Mouse (Mus musculus): ENCODE measurements around the gene Fam78b. TPM values are rescaled to one million over a fixed set of nuclear protein-coding genes. Genes with fewer than 3 reads are reported as not detected.

Fam78b gene
- polyA plus RNA-seq, 1 experiment from 2014 or later: 1.5 TPM

DNA sequence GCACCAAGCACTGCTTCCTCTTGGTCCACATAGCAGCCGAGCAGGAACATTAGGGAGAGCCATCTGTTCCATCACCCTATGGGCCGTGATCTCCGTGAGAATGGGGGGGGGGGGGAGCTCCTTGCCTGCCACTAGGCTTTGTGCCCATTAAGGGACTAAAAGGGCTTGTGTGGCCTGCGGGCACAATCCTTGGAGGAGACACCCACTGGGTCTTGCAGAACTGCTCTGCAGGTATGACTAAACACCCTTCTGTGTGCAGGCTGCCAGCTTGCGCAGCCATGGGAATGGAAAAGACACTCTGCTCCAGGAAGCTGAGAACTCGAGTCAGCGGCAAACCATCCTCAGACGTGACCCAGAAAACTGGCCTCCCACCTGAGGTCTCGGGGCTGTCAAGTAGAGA is 68.5 kb downstream of the Fam78b start:
- Histone ChIP-seq H3K27ac (no peak overlapping the region), H3K4me2 (replicated peaks) (no peak overlapping the region), H3K4me1 (no peaks in the 10 kb centered on the region), H3K9me3 (no peaks in the 10 kb centered on the region), H3K9ac (no peak overlapping the region), H3K36me3 (no peaks in the 10 kb centered on the region), H3K4me3 (no peak overlapping the region), H3K27me3 (no peaks in the 10 kb centered on the region)
- WGBS: 66% methylated on average over 9 of the region's 9 CpGs
- no peak for ATAC-seq (ENCODE audit: insufficient number of reproducible peaks, insufficient read depth, low FRiP score, low TSS enrichment)

DNA sequence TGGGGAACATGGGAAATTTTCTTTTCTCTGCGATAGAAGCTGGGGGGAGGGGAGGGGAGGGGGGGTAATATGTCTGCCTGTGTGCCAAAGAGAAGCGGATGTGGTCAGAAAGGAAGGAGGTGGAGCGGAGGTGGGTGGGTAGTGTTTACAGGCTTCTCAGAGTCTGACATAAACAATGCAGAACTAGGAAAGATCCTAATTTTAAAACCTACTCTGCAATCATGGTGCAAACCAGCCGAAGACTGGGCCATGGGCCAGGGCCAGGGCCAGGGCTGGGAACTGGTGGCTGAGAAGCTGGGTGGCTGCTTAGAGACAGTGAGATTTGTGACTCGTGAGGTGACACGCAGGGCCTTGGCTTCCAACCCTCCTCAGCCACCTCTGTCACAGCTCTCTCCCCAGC is 69.1 kb downstream of the Fam78b start:
- Histone ChIP-seq H3K4me3 (no peak overlapping the region), H3K4me2 (replicated peaks) (no peak overlapping the region), H3K9me3 (no peaks in the 10 kb centered on the region), H3K27ac (no peak overlapping the region), H3K9ac (no peak overlapping the region), H3K4me1 (no peaks in the 10 kb centered on the region), H3K36me3 (no peaks in the 10 kb centered on the region), H3K27me3 (no peaks in the 10 kb centered on the region)
- no peak for ATAC-seq (ENCODE audit: insufficient number of reproducible peaks, insufficient read depth, low FRiP score, low TSS enrichment)
- WGBS: 75% methylated on average over 6 of the region's 6 CpGs

DNA sequence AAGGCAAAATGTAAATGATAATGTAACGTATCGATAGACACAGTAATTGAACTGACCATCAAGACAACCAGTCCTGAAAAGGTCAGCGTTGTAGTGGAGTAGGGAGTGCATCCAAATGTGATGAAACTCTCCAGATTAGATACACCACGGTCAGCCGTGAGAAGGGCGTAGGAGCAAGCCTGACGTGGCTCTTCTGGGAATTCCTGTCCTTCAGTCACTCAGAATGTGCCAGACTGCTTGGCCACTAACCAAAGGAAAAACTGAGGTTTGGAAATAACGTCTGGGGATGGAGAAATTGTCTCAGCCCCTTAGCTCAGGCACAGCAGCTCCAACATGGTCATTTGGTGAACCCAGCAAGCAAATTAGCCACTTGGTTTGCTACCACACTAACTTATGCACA is 74.5 kb downstream of the Fam78b start:
- Histone ChIP-seq H3K4me3 (no peak overlapping the region), H3K27ac (no peak overlapping the region), H3K4me1 (no peaks in the 10 kb centered on the region), H3K36me3 (no peaks in the 10 kb centered on the region), H3K9ac (no peak overlapping the region), H3K9me3 (no peaks in the 10 kb centered on the region), H3K27me3 (no peaks in the 10 kb centered on the region), H3K4me2 (replicated peaks) (no peak overlapping the region)
- ATAC-seq (ENCODE audit: insufficient number of reproducible peaks, insufficient read depth, low FRiP score, low TSS enrichment): no peak
- 82% methylated on average over 8 of the region's 8 CpGs for WGBS

GRCm38 (mm10) chr1:167079476-167079875 is 78.3 kb downstream of the Fam78b start:
- Histone ChIP-seq H3K27me3 (no peaks in the 10 kb centered on the region), H3K27ac (no peak overlapping the region), H3K9me3 (no peaks in the 10 kb centered on the region), H3K36me3 (no peaks in the 10 kb centered on the region), H3K4me2 (replicated peaks) (no peak overlapping the region), H3K4me1 (no peaks in the 10 kb centered on the region), H3K9ac (no peak overlapping the region), H3K4me3 (no peak overlapping the region)
- WGBS: 23% methylated on average over 5 of the region's 5 CpGs
- no peak for ATAC-seq (ENCODE audit: insufficient number of reproducible peaks, insufficient read depth, low FRiP score, low TSS enrichment)

GRCm38 (mm10) chr1:167081946-167082345 is 80.7 kb downstream of the Fam78b start:
- Histone ChIP-seq H3K9me3 (no peaks in the 10 kb centered on the region), H3K9ac (no peak overlapping the region), H3K4me2 (replicated peaks) (no peak overlapping the region), H3K4me3 (no peak overlapping the region), H3K4me1 (no peaks in the 10 kb centered on the region), H3K27ac (no peak overlapping the region), H3K36me3 (no peaks in the 10 kb centered on the region), H3K27me3 (no peaks in the 10 kb centered on the region)
- no peak for ATAC-seq (ENCODE audit: insufficient number of reproducible peaks, insufficient read depth, low FRiP score, low TSS enrichment)
- WGBS: 75% methylated on average over 3 of the region's 3 CpGs

GRCm38 (mm10) chr1:167082506-167083100 is 81.4 kb downstream of the Fam78b start:
- H3K27ac ChIP-seq: no peak overlapping the region
- ATAC-seq (ENCODE audit: insufficient number of reproducible peaks, insufficient read depth, low FRiP score, low TSS enrichment): no peak
- H3K36me3 ChIP-seq: no peaks in the 10 kb centered on the region
- H3K4me1 ChIP-seq: no peaks in the 10 kb centered on the region
- H3K9me3 ChIP-seq: no peaks in the 10 kb centered on the region
- H3K27me3 ChIP-seq: no peaks in the 10 kb centered on the region
- 29% methylated on average over 4 of the region's 4 CpGs for WGBS
- H3K9ac ChIP-seq: no peak overlapping the region
- no peak overlapping the region for H3K4me2 ChIP-seq (replicated peaks)
- H3K4me3 ChIP-seq: no peak overlapping the region

GRCm38 (mm10) chr1:167083181-167083580 is 82.0 kb downstream of the Fam78b start:
- 60% methylated on average over 2 of the region's 2 CpGs for WGBS
- Histone ChIP-seq H3K9ac (no peak overlapping the region), H3K9me3 (no peaks in the 10 kb centered on the region), H3K4me2 (replicated peaks) (no peak overlapping the region), H3K4me1 (no peaks in the 10 kb centered on the region), H3K27ac (no peak overlapping the region), H3K4me3 (no peak overlapping the region), H3K27me3 (no peaks in the 10 kb centered on the region), H3K36me3 (no peaks in the 10 kb centered on the region)
- no peak for ATAC-seq (ENCODE audit: insufficient number of reproducible peaks, insufficient read depth, low FRiP score, low TSS enrichment)

GRCm38 (mm10) chr1:167084330-167084729 is 83.1 kb downstream of the Fam78b start:
- no peak for ATAC-seq (ENCODE audit: insufficient number of reproducible peaks, insufficient read depth, low FRiP score, low TSS enrichment)
- Histone ChIP-seq H3K4me3 (no peak overlapping the region), H3K9ac (no peak overlapping the region), H3K36me3 (no peaks in the 10 kb centered on the region), H3K27ac (no peak overlapping the region), H3K27me3 (no peaks in the 10 kb centered on the region), H3K9me3 (no peaks in the 10 kb centered on the region), H3K4me1 (no peaks in the 10 kb centered on the region), H3K4me2 (replicated peaks) (no peak overlapping the region)

DNA sequence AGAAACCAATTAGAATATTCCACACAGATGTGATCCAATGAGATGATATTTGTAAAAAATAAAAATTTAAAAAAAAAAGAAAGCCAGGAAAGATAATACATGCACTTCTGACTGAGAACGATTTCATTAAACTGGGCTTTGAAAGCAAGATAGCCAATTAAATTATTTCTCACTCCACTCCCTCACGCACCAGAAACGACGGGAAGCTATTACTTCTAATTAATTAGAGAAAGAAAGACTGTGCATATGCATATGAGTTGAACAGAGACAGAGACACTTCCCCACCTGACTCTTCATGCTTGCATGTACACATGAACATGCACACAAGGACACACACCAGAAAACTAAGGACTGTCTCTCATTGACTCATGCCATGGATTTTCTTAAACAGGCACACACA is 84.2 kb downstream of the Fam78b start:
- ATAC-seq (ENCODE audit: insufficient number of reproducible peaks, insufficient read depth, low FRiP score, low TSS enrichment): no peak
- no peaks in the 10 kb centered on the region for H3K9me3 ChIP-seq
- H3K4me1 ChIP-seq: no peaks in the 10 kb centered on the region

GRCm38 (mm10) chr1:167090466-167090865 is 89.2 kb downstream of the Fam78b start:
- H3K27ac ChIP-seq: no peak overlapping the region
- ATAC-seq (ENCODE audit: insufficient number of reproducible peaks, insufficient read depth, low FRiP score, low TSS enrichment): no peak
- H3K27me3 ChIP-seq: no peaks in the 10 kb centered on the region
- no peaks in the 10 kb centered on the region for H3K4me1 ChIP-seq
- no peak overlapping the region for H3K4me3 ChIP-seq
- no peaks in the 10 kb centered on the region for H3K9me3 ChIP-seq
- H3K36me3 ChIP-seq: no peaks in the 10 kb centered on the region
- WGBS: 92% methylated on average over 6 of the region's 6 CpGs
- no peak overlapping the region for H3K4me2 ChIP-seq (replicated peaks)
- H3K9ac ChIP-seq: no peak overlapping the region

More for the DNA sequence above, 84.2 kb downstream of the Fam78b start:
- H3K36me3 ChIP-seq: no peaks in the 10 kb centered on the region
- H3K27me3 ChIP-seq: no peaks in the 10 kb centered on the region
- no peak overlapping the region for H3K9ac ChIP-seq
- no peak overlapping the region for H3K4me2 ChIP-seq (replicated peaks)
- H3K27ac ChIP-seq: no peak overlapping the region
- 69% methylated on average over 4 of the region's 4 CpGs for WGBS
- no peak overlapping the region for H3K4me3 ChIP-seq

GRCm38 (mm10) chr1:167093551-167093950 is 92.3 kb downstream of the Fam78b start:
- 56% methylated on average over 3 of the region's 3 CpGs for WGBS
- no peak for ATAC-seq (ENCODE audit: insufficient number of reproducible peaks, insufficient read depth, low FRiP score, low TSS enrichment)

DNA sequence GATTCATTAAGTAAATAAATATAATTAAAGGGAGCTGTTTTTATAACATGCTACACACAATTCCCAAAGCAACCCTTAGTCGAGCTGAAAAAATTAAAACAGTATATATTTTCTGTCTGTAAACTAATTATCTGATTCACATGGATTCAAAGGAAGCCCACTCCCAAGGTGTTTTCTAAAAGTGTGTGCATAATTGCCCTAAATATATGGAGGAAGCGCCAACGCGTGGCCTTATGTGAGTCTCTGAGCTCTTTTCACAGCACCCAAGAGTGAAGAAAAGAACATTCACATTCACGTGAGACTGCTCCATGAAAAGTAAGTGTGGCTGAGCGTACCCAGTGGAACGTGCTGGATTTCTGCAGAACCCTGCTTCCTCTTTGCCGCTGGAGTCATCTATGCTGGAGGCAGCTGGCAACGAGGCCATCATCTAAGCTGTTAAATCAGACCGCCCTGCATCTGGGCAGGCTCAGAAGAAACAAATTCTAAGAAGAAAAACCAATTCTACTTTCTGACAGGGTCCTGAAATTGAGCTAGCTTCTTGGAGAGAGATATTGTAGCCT is 93.5 kb downstream of the Fam78b start:
- Histone ChIP-seq H3K9me3 (no peaks in the 10 kb centered on the region), H3K36me3 (no peaks in the 10 kb centered on the region), H3K27ac (no peak overlapping the region), H3K4me3 (no peak overlapping the region), H3K4me2 (replicated peaks) (no peak overlapping the region), H3K4me1 (no peaks in the 10 kb centered on the region), H3K27me3 (no peaks in the 10 kb centered on the region), H3K9ac (no peak overlapping the region)
- WGBS: 82% methylated on average over 10 of the region's 10 CpGs
- ATAC-seq (ENCODE audit: insufficient number of reproducible peaks, insufficient read depth, low FRiP score, low TSS enrichment): no peak

More at GRCm38 (mm10) chr1:167093551-167093950, 92.3 kb downstream of the Fam78b start:
- H3K27me3 ChIP-seq: no peaks in the 10 kb centered on the region
- no peak overlapping the region for H3K27ac ChIP-seq
- H3K4me3 ChIP-seq: no peak overlapping the region
- H3K36me3 ChIP-seq: no peaks in the 10 kb centered on the region
- H3K9me3 ChIP-seq: no peaks in the 10 kb centered on the region
- H3K4me2 ChIP-seq (replicated peaks): no peak overlapping the region
- no peak overlapping the region for H3K9ac ChIP-seq
- no peaks in the 10 kb centered on the region for H3K4me1 ChIP-seq

Data from embryonic facial prominence, embryonic 12.5 days (tissue).